Mouse (Mus musculus) megakaryocyte, embryonic 14.5 days (primary cell): ENCODE data around the gene Hoxb6. TPM values are rescaled to one million over a fixed set of nuclear protein-coding genes. Genes with fewer than 3 reads are reported as not detected.
A peak's percentile ranks its signal among the peaks of the same experiment; 100 is the strongest.

Source experiments
- H3K27me3 ChIP-seq: replicated peaks from 2 replicates; pipeline ENCODE3; 2012; ENCODE audit warnings: inconsistent platforms
- H3K36me3 ChIP-seq: replicated peaks from 2 replicates; pipeline ENCODE3; 2012; ENCODE audit warnings: low read length, inconsistent platforms, mixed read lengths
- H3K4me1 ChIP-seq: 2 replicates; pipeline ENCODE4 v1.6.1; 2012; ENCODE audit warnings: inconsistent platforms
- H3K4me3 ChIP-seq: replicated peaks from 2 replicates; pipeline ENCODE3; 2012; ENCODE audit warnings: moderate library complexity, mild to moderate bottlenecking, inconsistent platforms
- H3K9me3 ChIP-seq: 2 replicates; pipeline ENCODE4 v1.6.1; 2012; ENCODE audit warnings: inconsistent platforms
- FLI1 ChIP-seq: IDR thresholded peaks from 2 replicates; pipeline ENCODE4 v1.6.1; 2012; ENCODE audit warnings: low read length, inconsistent platforms, mixed read lengths
- GATA1 ChIP-seq: IDR thresholded peaks from 3 replicates; pipeline ENCODE4 v1.6.1; 2012; ENCODE audit warnings: mixed read lengths, low read length, inconsistent platforms, borderline replicate concordance
- polyA plus RNA-seq: library from polyadenylated mRNA; stranded (reverse); fragments of >175 nt; gene quantifications from 2 replicates; pipeline ENCODE4 v1.2.3, GENCODE M21; 2012; ENCODE audit warnings: low replicate concordance; ENCODE audit not compliant: insufficient read depth

Hoxb6 gene
- polyA plus RNA-seq, 1 experiment: not detected

DNA sequence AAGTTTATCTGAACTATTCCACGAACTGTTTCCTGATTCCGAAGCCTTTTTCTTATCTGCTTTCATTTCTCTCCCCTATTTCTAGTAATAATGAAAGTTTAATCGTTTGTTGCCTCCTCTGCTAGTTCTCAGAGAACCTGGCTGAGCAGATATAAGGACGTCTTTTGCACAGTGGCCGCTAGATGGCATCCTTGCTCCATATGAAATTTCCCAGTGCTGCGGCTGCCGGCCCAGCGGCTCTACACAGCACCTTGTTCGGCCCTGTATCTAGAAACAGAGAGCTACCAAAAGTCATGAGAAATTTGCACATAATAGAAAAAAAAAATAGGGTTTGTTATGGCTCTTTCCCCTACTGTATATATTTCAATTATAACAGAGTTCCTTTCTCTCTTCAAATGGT is 13.5 kb upstream of the Hoxb6 start:
- no peaks in the 10 kb centered on the region for H3K9me3 ChIP-seq
- H3K4me3 ChIP-seq: no peak overlapping the region
- H3K27me3 ChIP-seq: peaks cover 97% of the 10 kb centered on the region
- no peaks in the 10 kb centered on the region for H3K36me3 ChIP-seq
- TF ChIP-seq FLI1 (no peak), GATA1 (no peak)
- H3K4me1 ChIP-seq: peaks cover 14% of the 10 kb centered on the region

GRCm38 (mm10) chr11:96279421-96280233 is 12.6 kb upstream of the Hoxb6 start:
- no peak for TF ChIP-seq GATA1
- H3K4me3 ChIP-seq: no peak overlapping the region
- H3K27me3 ChIP-seq: peaks cover 97% of the 10 kb centered on the region
- H3K36me3 ChIP-seq: no peaks in the 10 kb centered on the region
- peaks cover 22% of the 10 kb centered on the region for H3K4me1 ChIP-seq
- H3K9me3 ChIP-seq: no peaks in the 10 kb centered on the region

DNA sequence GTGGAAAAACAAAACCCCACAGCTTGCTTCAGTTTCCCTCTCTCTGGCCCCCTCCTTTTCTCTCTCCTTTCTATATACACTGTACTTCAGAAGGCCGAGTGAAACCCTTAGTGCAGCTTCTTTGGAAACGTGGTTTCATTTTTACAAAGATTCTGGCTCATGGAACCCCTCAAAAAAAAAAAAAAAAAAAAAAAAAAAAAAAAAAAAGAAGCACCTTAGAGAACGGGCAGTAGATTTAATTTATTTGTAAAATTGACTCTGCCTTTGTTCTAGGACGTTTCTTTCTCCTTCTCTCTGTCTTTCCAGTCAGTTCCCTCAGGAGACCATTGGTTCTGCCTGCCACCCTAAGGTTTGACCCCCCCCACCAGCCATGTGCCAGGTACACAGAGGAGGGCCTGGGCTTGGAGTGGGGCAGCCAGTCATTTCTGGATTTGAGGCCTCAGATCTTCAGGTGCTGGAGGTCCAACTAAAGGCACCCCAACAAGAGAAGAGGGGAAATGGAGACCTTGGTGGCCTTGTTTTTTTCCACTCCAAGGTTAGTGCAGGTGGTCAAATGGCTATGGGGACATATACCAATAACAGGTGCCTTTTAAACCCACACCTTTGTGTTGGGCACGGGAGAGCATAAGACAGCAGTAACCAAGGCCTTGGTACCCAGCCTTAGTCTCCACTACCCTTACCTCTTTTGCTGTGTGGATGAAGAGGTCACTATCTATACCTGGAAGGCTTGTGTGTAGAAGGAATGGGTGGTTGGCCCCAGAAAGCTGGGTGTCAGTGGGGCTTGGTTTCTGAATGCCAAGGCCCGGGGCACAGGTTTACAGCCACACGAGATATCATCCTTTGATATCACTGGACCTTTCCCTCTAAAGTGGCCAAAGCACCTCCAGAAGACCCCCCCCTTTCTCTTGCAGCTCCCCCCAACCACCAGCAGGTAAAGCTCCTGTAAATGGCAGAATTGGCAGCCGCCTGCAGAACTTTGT is 11.6 kb upstream of the Hoxb6 start:
- H3K27me3 ChIP-seq: peaks cover 97% of the 10 kb centered on the region
- TF ChIP-seq FLI1 (no peak), GATA1 (no peak)

GRCm38 (mm10) chr11:96281396-96281795 is 10.9 kb upstream of the Hoxb6 start:
- no peak for TF ChIP-seq FLI1
- TF ChIP-seq GATA1: no peak
- Histone ChIP-seq H3K4me3 (no peak overlapping the region), H3K9me3 (no peaks in the 10 kb centered on the region), H3K36me3 (no peaks in the 10 kb centered on the region), H3K4me1 (peaks cover 37% of the 10 kb centered on the region), H3K27me3 (peaks cover 97% of the 10 kb centered on the region)

More for the DNA sequence above, 11.6 kb upstream of the Hoxb6 start:
- Histone ChIP-seq H3K4me1 (peaks cover 30% of the 10 kb centered on the region), H3K4me3 (no peak overlapping the region), H3K36me3 (no peaks in the 10 kb centered on the region), H3K9me3 (no peaks in the 10 kb centered on the region)

GRCm38 (mm10) chr11:96281855-96282570 is 10.3 kb upstream of the Hoxb6 start, which contains the start of gene Hoxb8:
Gene Hoxb8, plus strand, starts transcription at chr11:96281905.
- peaks cover 42% of the 10 kb centered on the region for H3K4me1 ChIP-seq
- H3K27me3 ChIP-seq: peaks cover 97% of the 10 kb centered on the region
- TF ChIP-seq GATA1 (no peak), FLI1 (no peak)
- no peaks in the 10 kb centered on the region for H3K9me3 ChIP-seq
- no peak within 1 kb of the TSS for H3K4me3 ChIP-seq
- H3K36me3 ChIP-seq: no peaks in the 10 kb centered on the region

DNA sequence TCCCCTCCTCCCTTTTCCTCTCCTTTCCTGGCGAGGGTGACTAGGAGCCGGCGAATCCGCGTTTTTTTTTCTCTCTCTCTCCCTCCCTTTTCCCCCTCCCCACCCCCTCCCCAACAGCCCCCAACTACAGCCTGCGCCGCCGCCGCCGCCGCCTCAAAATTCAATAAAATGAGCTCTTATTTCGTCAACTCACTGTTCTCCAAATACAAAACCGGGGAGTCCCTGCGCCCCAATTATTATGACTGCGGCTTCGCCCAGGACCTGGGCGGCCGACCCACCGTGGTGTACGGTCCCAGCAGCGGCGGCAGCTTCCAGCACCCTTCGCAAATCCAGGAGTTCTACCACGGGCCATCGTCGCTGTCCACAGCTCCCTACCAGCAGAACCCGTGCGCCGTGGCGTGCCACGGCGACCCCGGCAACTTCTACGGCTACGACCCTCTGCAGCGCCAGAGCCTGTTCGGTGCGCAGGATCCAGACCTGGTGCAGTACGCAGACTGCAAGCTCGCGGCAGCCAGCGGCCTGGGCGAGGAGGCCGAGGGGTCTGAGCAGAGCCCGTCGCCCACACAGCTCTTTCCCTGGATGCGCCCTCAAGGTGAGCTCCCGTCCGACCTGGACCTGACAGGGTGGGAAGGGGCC is 9.4 kb upstream of the Hoxb6 start:
- Histone ChIP-seq H3K9me3 (no peaks in the 10 kb centered on the region), H3K4me1 (peaks cover 39% of the 10 kb centered on the region), H3K4me3 (peak overlapping the region; percentile 50), H3K27me3 (peaks cover 97% of the 10 kb centered on the region), H3K36me3 (no peaks in the 10 kb centered on the region)
- TF ChIP-seq FLI1 (no peak), GATA1 (no peak)

DNA sequence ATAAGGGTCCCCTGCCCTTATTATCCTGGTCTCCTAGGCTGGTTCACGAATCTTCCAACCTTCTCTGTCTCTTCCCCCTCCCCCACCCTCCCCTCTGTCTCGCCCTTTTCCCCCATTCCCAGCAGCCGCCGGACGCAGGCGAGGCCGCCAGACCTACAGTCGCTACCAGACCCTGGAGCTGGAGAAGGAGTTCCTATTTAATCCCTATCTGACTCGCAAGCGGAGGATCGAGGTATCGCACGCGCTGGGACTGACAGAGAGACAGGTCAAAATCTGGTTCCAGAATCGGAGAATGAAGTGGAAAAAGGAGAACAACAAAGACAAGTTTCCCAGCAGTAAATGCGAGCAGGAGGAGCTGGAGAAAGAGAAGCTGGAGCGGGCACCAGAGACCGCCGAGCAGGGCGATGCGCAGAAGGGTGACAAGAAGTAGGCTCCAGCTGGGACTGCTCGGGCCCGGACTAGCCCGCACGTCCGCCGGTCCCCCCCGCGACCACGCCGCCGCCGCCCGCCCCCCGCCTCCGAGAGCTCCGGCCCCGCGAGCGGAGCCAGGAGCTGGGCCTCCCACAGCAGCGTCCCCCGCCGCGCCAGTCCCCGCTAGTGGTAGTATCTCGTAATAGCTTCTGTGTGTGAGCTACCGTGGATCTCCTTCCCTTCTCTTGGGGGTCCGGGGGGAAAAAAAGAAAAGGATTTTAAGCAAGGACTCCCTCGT is 8.1 kb upstream of the Hoxb6 start:
- H3K4me3 ChIP-seq: peak overlapping the region; percentile 82
- H3K27me3 ChIP-seq: peaks cover 97% of the 10 kb centered on the region
- H3K9me3 ChIP-seq: no peaks in the 10 kb centered on the region
- H3K4me1 ChIP-seq: peaks cover 39% of the 10 kb centered on the region
- no peaks in the 10 kb centered on the region for H3K36me3 ChIP-seq
- TF ChIP-seq GATA1: no peak
- TF ChIP-seq FLI1: no peak

DNA sequence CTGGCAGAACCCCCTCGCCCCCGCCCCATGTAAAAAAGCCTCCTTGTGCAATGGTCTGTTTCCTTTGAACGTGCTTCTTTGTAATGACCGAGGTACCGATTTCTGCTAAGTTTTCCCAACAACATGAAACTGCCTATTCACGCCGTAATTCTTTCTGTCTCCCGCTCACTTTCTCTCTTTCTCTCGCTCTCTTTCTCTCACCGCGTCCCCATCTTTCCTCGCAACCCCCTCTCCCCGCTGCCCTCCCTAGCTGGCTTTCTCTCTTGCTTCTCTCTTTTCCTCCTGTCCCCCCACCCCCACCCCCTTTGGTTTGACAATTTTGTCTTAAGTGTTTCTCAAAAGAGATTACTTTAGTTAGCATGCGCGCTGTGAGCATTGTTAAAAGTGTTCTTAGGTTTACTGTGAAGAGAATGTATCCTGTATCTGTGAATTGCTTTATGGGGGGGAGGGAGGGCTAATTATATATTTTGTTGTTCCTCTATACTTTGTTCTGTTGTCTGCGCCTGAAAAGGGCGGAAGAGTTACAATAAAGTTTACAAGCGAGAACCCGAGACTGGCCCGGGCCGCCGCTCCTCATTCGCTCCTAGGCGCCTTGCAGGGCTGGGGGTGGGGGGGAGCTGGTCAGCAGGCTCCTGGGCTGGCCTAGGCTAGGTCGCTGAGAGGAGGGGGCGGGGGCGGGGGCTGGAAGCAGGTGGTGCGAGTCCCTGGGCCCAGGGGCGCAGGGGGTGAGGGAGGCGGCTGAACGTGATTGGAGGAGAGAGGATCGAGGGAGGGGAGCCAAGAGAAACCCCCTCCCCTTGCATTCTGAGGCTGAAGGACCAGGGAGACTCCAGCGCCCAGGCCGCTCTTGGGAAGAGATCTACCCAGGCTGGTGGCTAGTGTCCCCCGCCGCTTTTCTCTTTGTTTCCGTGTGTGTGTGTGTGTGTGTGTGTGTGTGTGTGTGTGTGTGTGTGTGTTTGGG is 7.2 kb upstream of the Hoxb6 start:
- H3K36me3 ChIP-seq: no peaks in the 10 kb centered on the region
- H3K4me3 ChIP-seq: peak overlapping the region; percentile 82
- TF ChIP-seq GATA1: no peak
- H3K4me1 ChIP-seq: peaks cover 34% of the 10 kb centered on the region
- H3K9me3 ChIP-seq: no peaks in the 10 kb centered on the region
- peaks cover 98% of the 10 kb centered on the region for H3K27me3 ChIP-seq
